Mouse (Mus musculus) gastrocnemius, postnatal 10 days (tissue): ENCODE results near the gene Slc16a5. TPM values are rescaled to one million over a fixed set of nuclear protein-coding genes. Genes with fewer than 3 reads are reported as not detected.

Source experiments
- DNase-seq: peaks from one replicate; pipeline ENCODE4 v3.0.0; 2021; ENCODE audit warnings: mixed read lengths
- microRNA-seq, 2 experiments: library from miRNA; unstranded; fragments of <30 nt; microRNA quantifications; one replicate each; pipeline ENCODE4 v1.2.0; 2021
- total RNA-seq, 2 experiments: library from RNA; stranded (reverse); gene quantifications; 2 replicates each; pipeline ENCODE4 v1.2.3; 2021

The Slc16a5 gene
- total RNA-seq, 2 experiments from 2014 or later = not detected

DNA sequence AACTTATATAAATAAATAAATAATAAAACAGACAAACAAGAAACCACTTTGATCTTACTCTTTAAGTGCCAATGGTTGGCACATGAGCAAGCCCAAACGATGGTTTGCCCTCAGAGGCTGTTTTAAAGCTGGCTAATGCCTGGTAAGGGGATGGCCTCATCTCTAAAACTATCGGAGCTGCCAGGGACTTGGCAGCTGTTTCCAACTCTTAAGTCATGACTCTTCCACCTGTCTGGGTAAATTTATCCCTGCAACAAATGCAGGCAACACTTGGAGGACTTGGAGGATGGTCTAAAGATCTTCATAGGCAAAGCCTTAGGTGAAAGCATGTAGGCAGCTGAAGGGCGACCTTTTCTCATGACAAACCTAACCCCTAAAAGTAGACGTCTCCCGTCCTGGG is 54.7 kb downstream of the Slc16a5 start:
- DNase-seq = no peak

DNA sequence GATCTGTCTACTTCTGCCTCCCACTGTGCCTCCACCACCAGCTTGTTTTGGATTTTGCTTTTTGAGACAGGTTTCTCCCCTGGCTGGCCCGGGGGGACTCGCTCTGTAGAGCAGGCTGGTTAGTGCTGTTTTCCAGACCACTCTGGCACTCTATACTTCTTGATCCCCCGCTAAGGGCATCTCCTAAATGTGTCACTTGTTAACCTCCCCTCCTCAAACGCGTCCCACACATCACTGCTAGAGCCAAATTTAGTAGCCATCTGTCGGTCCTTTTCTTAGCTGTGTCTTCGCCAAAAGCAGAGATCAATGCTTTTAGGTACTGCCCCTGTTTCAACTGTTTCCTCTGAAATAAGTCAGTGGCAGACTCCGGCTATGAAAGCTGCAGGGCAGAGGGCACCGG is 56.4 kb downstream of the Slc16a5 start:
- DNase-seq = no peak

DNA sequence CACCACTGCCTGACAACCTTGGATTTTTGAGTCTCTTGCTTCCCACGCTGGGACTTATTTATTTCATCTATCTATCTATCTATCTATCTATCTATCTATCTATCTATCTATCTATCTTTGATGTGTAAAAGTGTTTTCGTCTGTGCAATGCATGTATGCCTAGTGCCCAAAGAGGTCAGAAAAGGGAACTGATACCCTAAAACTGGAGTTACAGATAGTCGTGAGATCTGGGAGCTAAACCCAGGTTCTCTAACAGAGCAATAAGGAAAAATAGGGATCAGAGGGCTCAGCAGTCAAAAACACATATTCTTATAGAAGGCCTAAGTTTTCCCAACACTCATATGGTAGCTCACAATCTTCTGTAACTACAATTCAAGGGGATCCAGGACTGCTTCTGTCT is 57.3 kb downstream of the Slc16a5 start:
- no peak for DNase-seq

DNA sequence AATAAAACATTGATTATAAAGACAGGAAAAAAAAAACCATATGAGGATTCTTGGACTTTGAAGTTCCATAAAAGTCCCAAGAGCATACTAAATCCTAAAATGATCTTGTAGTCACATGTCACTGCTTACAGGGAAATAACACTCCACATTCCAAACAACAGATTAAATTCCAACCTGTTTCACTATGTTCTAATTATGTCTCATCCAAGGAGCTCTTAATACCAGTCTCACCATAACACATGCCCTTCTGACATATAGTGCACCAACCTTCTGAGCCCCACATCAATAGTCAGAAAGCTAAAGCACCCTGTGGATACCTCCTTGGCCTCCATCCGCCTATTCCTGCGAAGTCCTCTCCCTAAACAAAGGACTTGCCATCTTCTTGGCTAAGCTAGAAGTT is 57.9 kb downstream of the Slc16a5 start:
- DNase-seq = no peak

DNA sequence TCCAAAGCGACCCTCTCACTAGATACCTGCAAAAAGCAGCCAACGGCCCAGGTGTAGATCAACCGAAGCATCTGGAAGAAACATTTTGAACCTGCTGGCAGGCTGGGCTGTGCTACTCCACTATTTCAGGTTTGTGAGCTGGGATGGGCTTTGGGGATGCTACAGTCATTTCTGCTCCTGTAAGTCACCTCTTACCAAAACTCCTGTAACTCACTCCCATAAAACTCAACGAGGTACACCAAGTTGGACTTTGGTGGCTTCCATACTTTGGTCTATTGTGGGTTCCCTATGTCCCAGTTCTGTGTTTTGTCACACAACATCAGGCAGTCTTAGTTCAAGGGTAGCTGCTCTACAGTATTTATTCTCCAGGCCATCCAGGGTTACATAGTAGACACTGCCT is 58.8 kb downstream of the Slc16a5 start:
- DNase-seq = no peak

DNA sequence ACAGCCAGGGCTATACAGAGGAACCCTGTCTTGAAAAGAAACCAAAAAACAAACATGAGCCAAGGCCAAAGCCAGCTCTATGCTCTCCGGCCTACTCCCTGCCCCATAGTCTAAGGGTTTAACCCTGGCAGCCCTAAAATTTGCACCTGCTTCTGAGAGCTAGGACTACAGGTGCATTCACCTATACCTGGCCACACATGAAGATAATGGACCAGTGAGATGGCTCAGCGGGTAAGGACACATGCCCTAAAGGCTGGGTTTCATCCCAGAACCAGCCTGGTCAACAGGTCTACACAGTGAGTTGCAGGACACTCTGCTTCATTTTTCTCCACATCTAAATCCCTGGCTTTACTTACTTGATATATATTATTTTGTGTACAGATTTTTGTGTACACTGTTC is 60.0 kb downstream of the Slc16a5 start:
- no peak for DNase-seq

DNA sequence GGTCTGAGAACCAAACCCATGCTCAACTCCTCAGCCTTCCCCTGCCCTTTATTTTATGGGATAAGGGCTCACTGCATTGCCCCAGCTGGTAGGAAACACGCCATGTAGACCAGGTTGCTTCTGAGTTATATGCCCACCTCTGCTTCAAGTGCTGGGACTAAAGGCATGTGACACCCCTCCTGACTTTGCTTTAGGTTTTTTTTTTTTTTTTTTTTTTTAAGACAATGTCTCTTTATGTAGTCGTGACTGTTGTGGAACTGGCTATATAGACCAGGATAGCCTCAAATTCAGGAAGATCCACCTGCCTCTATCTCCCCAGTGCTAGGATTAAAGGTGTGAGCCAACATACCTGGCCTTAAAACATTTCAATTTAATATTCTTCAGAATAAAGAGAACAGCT is 60.4 kb downstream of the Slc16a5 start:
- no peak for DNase-seq

Small RNA genes lying within 50 kb of the gene (microRNA-seq; reads per million reads assigned to microRNA genes)
- 0.25 to 0.64 reads per million in 2 experiments for gene Mir3968

Other genes with a start within 250 kb of the Slc16a5 start
- under 1 TPM; 0.05 to 0.16 TPM for gene Grin2c, start 195.2 kb upstream of the Slc16a5 start, total RNA-seq
- gene Fdxr, start 185.4 kb upstream of the Slc16a5 start, total RNA-seq = 1 to 10 TPM; 5.0 to 5.7 TPM
- gene Fads6, start 164.8 kb upstream of the Slc16a5 start, total RNA-seq = 1 to 10 TPM in 1 of 2 experiments, under 1 TPM in 1; 0.86 to 1.1 TPM
- not detected for gene Otop2, start 155.3 kb upstream of the Slc16a5 start, total RNA-seq
- gene Ush1g, start 140.4 kb upstream of the Slc16a5 start, total RNA-seq = under 1 TPM; 0.09 to 0.16 TPM
- gene Otop3, start 127.7 kb upstream of the Slc16a5 start, total RNA-seq = not detected
- 1 to 10 TPM; 5.7 to 6.1 TPM for gene Hid1, start 94.7 kb upstream of the Slc16a5 start, total RNA-seq
- 10 to 100 TPM in 1 of 2 experiments, 1 to 10 TPM in 1; 9.8 to 17.0 TPM for gene Cdr2l, start 80.6 kb upstream of the Slc16a5 start, total RNA-seq
- gene Mrpl58, start 58.7 kb upstream of the Slc16a5 start, total RNA-seq = 100 to 1,000 TPM in 1 of 2 experiments, 10 to 100 TPM in 1; 89.1 to 100 TPM
- gene Atp5h, start 42.5 kb upstream of the Slc16a5 start, total RNA-seq = 1,000 to 10,000 TPM; 1,026 to 1,088 TPM
- 10 to 100 TPM; 16.2 to 19.4 TPM for gene Kctd2, start 42.3 kb upstream of the Slc16a5 start, total RNA-seq
- not detected for gene Trim80, start 21.9 kb upstream of the Slc16a5 start, total RNA-seq
- gene Armc7, start 13.2 kb downstream of the Slc16a5 start, total RNA-seq = 1 to 10 TPM; 1.2 to 2.4 TPM
- gene Nt5c, start 29.4 kb downstream of the Slc16a5 start, total RNA-seq = 10 to 100 TPM; 17.3 to 19.0 TPM
- 100 to 1,000 TPM; 132 to 134 TPM for gene Jpt1, start 51.9 kb downstream of the Slc16a5 start, total RNA-seq
- 100 to 1,000 TPM; 182 to 195 TPM for gene Sumo2, start 73.8 kb downstream of the Slc16a5 start, total RNA-seq
- 10 to 100 TPM; 23.5 to 33.2 TPM for gene Nup85, start 102.0 kb downstream of the Slc16a5 start, total RNA-seq
- 10 to 100 TPM; 61.1 to 71.6 TPM for gene Mrps7, start 141.5 kb downstream of the Slc16a5 start, total RNA-seq
- 10 to 100 TPM in 1 of 2 experiments, 1 to 10 TPM in 1; 9.3 to 21.6 TPM for gene Gga3, start 141.6 kb downstream of the Slc16a5 start, total RNA-seq
- 10 to 100 TPM; 38.3 to 38.7 TPM for gene Mif4gd, start 150.5 kb downstream of the Slc16a5 start, total RNA-seq
- 10 to 100 TPM; 39.7 to 40.0 TPM for gene Slc25a19, start 165.8 kb downstream of the Slc16a5 start, total RNA-seq
- 10 to 100 TPM; 93.7 to 95.9 TPM for gene Grb2, start 246.1 kb downstream of the Slc16a5 start, total RNA-seq